Mouse (Mus musculus) limb, embryonic 14.5 days (tissue): ENCODE data around the gene Stk40. TPM values are rescaled to one million over a fixed set of nuclear protein-coding genes. Genes with fewer than 3 reads are reported as not detected.

Experiments used
- ATAC-seq: fragments of 200-750 bp; cut with Nextera tagmentation; 2 replicates; pipeline ENCODE4 v1.8.0; 2017; ENCODE audit warnings: low read depth, moderate number of reproducible peaks, moderate TSS enrichment; ENCODE audit not compliant: low FRiP score
- DNase-seq: peaks from one replicate; pipeline ENCODE4 v3.0.0-alpha.2; 2015; ENCODE audit warnings: low spot score
- H3K27ac ChIP-seq: fragments of 300-500 bp; sonication (generic); replicated peaks from 2 replicates; pipeline ENCODE4 v1.5.1; 2014; ENCODE audit warnings: low read depth, mild to moderate bottlenecking, low read length, moderate library complexity, mixed read lengths
- H3K27me3 ChIP-seq: fragments of 300-500 bp; sonication (generic); 2 replicates; pipeline ENCODE4 v1.6.1; 2014; ENCODE audit warnings: low read length, mixed read lengths; ENCODE audit not compliant: control insufficient read depth, insufficient read depth
- H3K36me3 ChIP-seq: fragments of 300-500 bp; sonication (generic); 2 replicates; pipeline ENCODE4 v1.6.1; 2014; ENCODE audit warnings: mild to moderate bottlenecking, low read length, moderate library complexity, mixed read lengths; ENCODE audit not compliant: control insufficient read depth, insufficient read depth
- H3K4me1 ChIP-seq: fragments of 300-500 bp; sonication (generic); 2 replicates; pipeline ENCODE4 v1.6.1; 2014; ENCODE audit warnings: antibody characterized with exemption, low read length, mixed read lengths; ENCODE audit not compliant: control insufficient read depth, insufficient read depth
- H3K4me2 ChIP-seq: fragments of 300-500 bp; sonication (generic); replicated peaks from 2 replicates; pipeline ENCODE4 v1.6.1; 2014; ENCODE audit warnings: low read depth, mild to moderate bottlenecking, low read length, moderate library complexity; ENCODE audit not compliant: severe bottlenecking
- H3K4me3 ChIP-seq: fragments of 300-500 bp; sonication (generic); replicated peaks from 2 replicates; pipeline ENCODE4 v1.5.1; 2014; ENCODE audit warnings: low read length
- H3K9ac ChIP-seq: fragments of 300-500 bp; sonication (generic); 2 replicates; pipeline ENCODE4 v1.6.1; 2014; ENCODE audit warnings: mild to moderate bottlenecking, low read depth, low read length, moderate library complexity; ENCODE audit not compliant: severe bottlenecking
- H3K9me3 ChIP-seq: fragments of 300-500 bp; sonication (generic); 2 replicates; pipeline ENCODE4 v1.6.1; 2016; ENCODE audit warnings: low read length; ENCODE audit not compliant: control insufficient read depth
- POLR2A ChIP-seq: fragments of 200-500 bp; IDR thresholded peaks from 2 replicates; pipeline ENCODE4 v1.8.0; 2012; ENCODE audit warnings: inconsistent platforms, mild to moderate bottlenecking, moderate library complexity, borderline replicate concordance; ENCODE audit not compliant: insufficient read depth, insufficient read length; ENCODE audit errors: extremely low read depth
- WGBS: fragments of 180-500 bp; shearing (Covaris S2); extraction: QIAGEN DNeasy Blood & Tissue Kit; methylation state at CpG from one replicate; pipeline ENCODE4 v1.1.7; 2014; 5-methylcytosine and 5-hydroxymethylcytosine counted together
- polyA plus RNA-seq, 2 experiments: library from polyadenylated mRNA; depleted of rRNA in 1 of 2; stranded (reverse) in 1 of 2; unstranded in 1 of 2; fragments of >200 nt; fragmentation: Nextera tagmentation in 1 of 2; extraction: Ambion mirVana in 1 of 2; gene quantifications; 2 replicates each; pipeline versions ENCODE4 v1.2.1 to v1.2.3; 2012 to 2014

The Stk40 gene
- polyA plus RNA-seq, 2 experiments, result 21.3 to 27.9 TPM

DNA sequence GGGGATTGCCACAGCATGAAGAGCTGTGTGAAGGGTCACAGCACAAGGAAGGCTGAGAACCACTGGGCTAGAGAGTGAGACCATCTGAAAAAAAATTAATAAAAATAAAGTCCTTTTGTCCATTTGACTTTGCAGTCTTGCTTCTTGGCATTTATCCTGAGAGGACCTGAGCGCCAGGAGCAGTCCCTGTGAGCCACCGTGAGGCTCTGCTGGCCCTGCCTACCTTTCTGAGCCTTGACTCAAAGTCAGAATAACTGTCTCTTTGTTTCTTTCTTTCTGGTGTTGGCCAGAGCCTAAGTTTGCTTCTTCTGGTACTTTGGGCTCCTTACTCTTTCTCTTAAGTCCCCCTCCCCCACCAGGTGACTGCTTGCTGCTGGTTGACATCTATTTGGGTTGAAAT lies 16.7 kb downstream of the Stk40 start:
- Histone ChIP-seq H3K27ac (no peak overlapping the region), H3K4me3 (no peak overlapping the region), H3K9me3 (0 out of 2 replicates have a peak, but pooled peaks cover 8% of the 10 kb centered on the region), H3K36me3 (peaks cover 36% of the 10 kb centered on the region), H3K27me3 (no peaks in the 10 kb centered on the region), H3K9ac (no peak overlapping the region), H3K4me2 (no peak overlapping the region), H3K4me1 (no peaks in the 10 kb centered on the region)
- ATAC-seq (no peak), DNase-seq (no peak)
- no peak for TF ChIP-seq POLR2A
- WGBS, result 84% methylated on average over 2 of the region's 2 CpGs

- no peak for TF ChIP-seq POLR2A
- Histone ChIP-seq H3K27me3 (no peaks in the 10 kb centered on the region), H3K9ac (no peak overlapping the region), H3K36me3 (peaks cover 58% of the 10 kb centered on the region), H3K27ac (no peak overlapping the region), H3K4me2 (no peak overlapping the region), H3K4me1 (no peaks in the 10 kb centered on the region), H3K9me3 (0 out of 2 replicates have a peak, but pooled peaks cover 8% of the 10 kb centered on the region), H3K4me3 (no peak overlapping the region)
- ATAC-seq (no peak), DNase-seq (no peak)
- 88% methylated on average over 10 of the region's 10 CpGs for WGBS
Measured at GRCm38 (mm10) chr4:126123309-126124040, 19.7 kb downstream of the Stk40 start.

- peaks cover 49% of the 10 kb centered on the region for H3K36me3 ChIP-seq
- DNase-seq (no peak), ATAC-seq (no peak)
Measured at GRCm38 (mm10) chr4:126130502-126130901, 26.7 kb downstream of the Stk40 start.

GRCm38 (mm10) chr4:126131290-126132121 lies 27.7 kb downstream of the Stk40 start:
- H3K27me3 ChIP-seq, result no peaks in the 10 kb centered on the region
- H3K4me2 ChIP-seq, result no peak overlapping the region
- H3K9me3 ChIP-seq, result no peaks in the 10 kb centered on the region
- H3K4me1 ChIP-seq, result peaks cover 29% of the 10 kb centered on the region
- H3K4me3 ChIP-seq, result no peak overlapping the region
- WGBS, result 44% methylated on average over 10 of the region's 10 CpGs
- ATAC-seq (peak; percentile 19; the same call in 1 of the 2 replicates), DNase-seq (peak; percentile 41)
- TF ChIP-seq POLR2A, result no peak
- peak overlapping the region; percentile 63; the same call in 1 of the 2 replicates for H3K27ac ChIP-seq
- H3K9ac ChIP-seq, result no peak overlapping the region
- peaks cover 49% of the 10 kb centered on the region for H3K36me3 ChIP-seq

More at GRCm38 (mm10) chr4:126130502-126130901, 26.7 kb downstream of the Stk40 start:
- no peak overlapping the region for H3K4me3 ChIP-seq
- H3K9ac ChIP-seq, result 0 out of 2 replicates have a peak overlapping the region, but pooled peaks have one; percentile 4
- WGBS, result 55% methylated on average over 11 of the region's 11 CpGs
- no peak overlapping the region for H3K4me2 ChIP-seq
- H3K4me1 ChIP-seq, result peaks cover 29% of the 10 kb centered on the region
- no peaks in the 10 kb centered on the region for H3K27me3 ChIP-seq
- H3K9me3 ChIP-seq, result no peaks in the 10 kb centered on the region
- TF ChIP-seq POLR2A, result no peak
- H3K27ac ChIP-seq, result peak overlapping the region; percentile 63

- Histone ChIP-seq H3K36me3 (peaks cover 54% of the 10 kb centered on the region), H3K27ac (peak overlapping the region; percentile 35), H3K9me3 (no peaks in the 10 kb centered on the region), H3K9ac (no peak overlapping the region), H3K4me2 (no peak overlapping the region), H3K4me3 (no peak overlapping the region), H3K27me3 (no peaks in the 10 kb centered on the region), H3K4me1 (peaks cover 29% of the 10 kb centered on the region)
- DNase-seq, result no peak
- no peak for TF ChIP-seq POLR2A
- ATAC-seq, result no peak
- WGBS, result 60% methylated on average over 6 of the region's 6 CpGs
Measured at GRCm38 (mm10) chr4:126132636-126133264, 29.0 kb downstream of the Stk40 start.
